Mouse (Mus musculus) lung, embryonic 16.5 days (tissue): ENCODE results near the gene Arhgef1. TPM values are rescaled to one million over a fixed set of nuclear protein-coding genes. Genes with fewer than 3 reads are reported as not detected.

Experiments used
- ATAC-seq: fragments of 200-750 bp; cut with Nextera tagmentation; 2 replicates; pipeline ENCODE4 v1.8.0; 2017; ENCODE audit warnings: low read depth, mild to moderate bottlenecking, moderate library complexity
- H3K27ac ChIP-seq: fragments of 300-500 bp; sonication (generic); 2 replicates; pipeline ENCODE4 v1.5.1; 2014; ENCODE audit warnings: mild to moderate bottlenecking, control low read depth, low read length
- H3K27me3 ChIP-seq: fragments of 300-500 bp; sonication (generic); 2 replicates; pipeline ENCODE4 v1.6.1; 2014; ENCODE audit warnings: low read depth, low read length, mixed read lengths; ENCODE audit not compliant: control insufficient read depth, insufficient read depth
- H3K36me3 ChIP-seq: fragments of 300-500 bp; sonication (generic); 2 replicates; pipeline ENCODE4 v1.6.1; 2014; ENCODE audit warnings: low read length; ENCODE audit not compliant: control insufficient read depth, insufficient read depth
- H3K4me1 ChIP-seq: fragments of 300-500 bp; sonication (generic); replicated peaks from 2 replicates; pipeline ENCODE4 v1.6.1; 2014; ENCODE audit warnings: low read length, mixed read lengths; ENCODE audit not compliant: control insufficient read depth, insufficient read depth
- H3K4me2 ChIP-seq: fragments of 300-500 bp; sonication (generic); 2 replicates; pipeline ENCODE4 v1.6.1; 2014; ENCODE audit warnings: low read depth, low read length, control low read depth
- H3K4me3 ChIP-seq: fragments of 300-500 bp; sonication (generic); 2 replicates; pipeline ENCODE4 v1.5.1; 2014; ENCODE audit warnings: mild to moderate bottlenecking, low read length, control low read depth
- H3K9ac ChIP-seq: fragments of 300-500 bp; sonication (generic); 2 replicates; pipeline ENCODE4 v1.6.1; 2014; ENCODE audit warnings: low read length, control low read depth
- H3K9me3 ChIP-seq: fragments of 300-500 bp; sonication (generic); 2 replicates; pipeline ENCODE4 v1.6.1; 2016; ENCODE audit warnings: low read length; ENCODE audit not compliant: control insufficient read depth
- WGBS: fragments of 180-500 bp; shearing (Covaris S2); extraction: QIAGEN DNeasy Blood & Tissue Kit; methylation state at CpG from one replicate; pipeline ENCODE4 v1.1.7; 2014; 5-methylcytosine and 5-hydroxymethylcytosine counted together
- polyA plus RNA-seq: library from polyadenylated mRNA; unstranded; fragments of >200 nt; fragmentation: Nextera tagmentation; extraction: Ambion mirVana; gene quantifications from 2 replicates; pipeline ENCODE4 v1.2.1, GENCODE M21; 2015

Arhgef1 gene
- 119 and 126 TPM in 2 replicates for polyA plus RNA-seq

DNA sequence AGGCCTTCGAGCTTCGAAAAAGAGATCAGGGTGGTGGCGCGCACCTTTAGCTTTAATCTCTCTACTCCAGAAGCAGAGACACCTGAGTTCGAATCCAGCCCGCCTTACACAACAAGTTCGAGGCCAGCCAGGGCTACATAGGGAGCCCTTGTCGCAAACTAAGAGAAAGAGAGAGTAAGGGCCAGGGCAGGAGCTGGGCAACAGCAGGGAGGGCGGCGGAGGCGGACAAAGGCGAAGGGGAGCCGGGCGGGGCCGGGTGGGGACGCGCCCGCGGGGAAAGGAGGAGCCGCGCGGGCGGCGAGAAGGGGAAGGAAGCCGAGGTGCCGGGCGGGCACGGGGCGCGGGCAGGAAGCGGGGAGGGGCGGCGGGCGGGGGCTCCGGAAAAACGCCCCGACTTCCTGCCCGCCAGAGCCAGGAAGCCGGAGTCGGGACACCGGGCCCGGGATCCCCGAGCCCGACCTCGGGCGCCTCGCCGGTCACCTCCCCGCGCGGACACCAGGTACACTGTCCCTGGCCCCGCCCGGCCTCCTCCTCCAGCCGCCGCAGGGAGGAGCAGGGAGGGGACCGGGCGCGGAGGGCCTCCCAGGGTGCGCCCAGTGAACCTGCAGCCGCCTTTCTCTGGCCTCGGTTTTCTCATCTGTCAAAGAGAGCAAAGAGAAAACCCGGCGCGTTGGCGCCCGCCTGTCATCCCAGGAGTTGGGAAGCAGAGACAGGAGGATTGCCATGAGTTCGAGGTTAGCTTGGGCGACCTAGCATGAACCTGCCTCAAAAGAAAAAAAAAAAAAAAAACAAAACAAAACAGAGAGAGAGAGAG, at the start of gene Arhgef1:
Arhgef1 (plus strand) TSS at position 283 of the 814 bp plus-strand sequence.
- 5% methylated on average over 25 of the region's 68 CpGs for WGBS
- Histone ChIP-seq H3K9ac (peak within 1 kb of the TSS; percentile 91), H3K4me3 (peak within 1 kb of the TSS; percentile 86), H3K36me3 (no peaks in the 10 kb centered on the region), H3K27ac (peak within 1 kb of the TSS; percentile 95), H3K27me3 (no peaks in the 10 kb centered on the region), H3K4me2 (peak within 1 kb of the TSS; percentile 76), H3K9me3 (no peaks in the 10 kb centered on the region), H3K4me1 (peaks cover 36% of the 10 kb centered on the region)
- peak; percentile 29 for ATAC-seq

DNA sequence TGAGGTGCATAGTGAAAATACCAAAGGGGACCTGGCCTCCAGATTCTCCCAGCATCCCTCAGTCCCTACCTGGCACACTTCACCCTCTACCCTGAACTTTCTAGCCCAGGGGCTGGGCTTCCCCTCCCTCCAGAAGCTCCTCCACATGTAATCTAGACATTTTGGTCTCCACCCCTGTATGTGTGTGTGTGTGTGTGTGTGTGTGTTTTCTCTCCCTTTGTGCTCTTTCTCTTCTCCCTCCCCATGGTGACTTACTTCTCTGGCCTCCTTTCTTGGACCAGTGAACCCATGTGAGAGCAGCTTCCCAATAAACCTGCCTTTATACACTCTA, 49.5 kb upstream of the Arhgef1 start:
- ATAC-seq = no peak

GRCm38 (mm10) chr7:24853695-24854094, 49.0 kb upstream of the Arhgef1 start:
- Histone ChIP-seq H3K36me3 (no peaks in the 10 kb centered on the region), H3K27me3 (no peaks in the 10 kb centered on the region), H3K9ac (no peak overlapping the region), H3K27ac (no peak overlapping the region), H3K9me3 (no peaks in the 10 kb centered on the region), H3K4me2 (no peak overlapping the region), H3K4me1 (no peaks in the 10 kb centered on the region), H3K4me3 (no peak overlapping the region)
- no peak for ATAC-seq
- WGBS = 27% methylated on average over 7 of the region's 7 CpGs

More for the DNA sequence above, 49.5 kb upstream of the Arhgef1 start:
- no peak overlapping the region for H3K9ac ChIP-seq
- no peak overlapping the region for H3K27ac ChIP-seq
- H3K4me1 ChIP-seq = no peaks in the 10 kb centered on the region
- H3K4me2 ChIP-seq = no peak overlapping the region
- no peaks in the 10 kb centered on the region for H3K27me3 ChIP-seq
- H3K36me3 ChIP-seq = no peaks in the 10 kb centered on the region
- no peak overlapping the region for H3K4me3 ChIP-seq
- H3K9me3 ChIP-seq = no peaks in the 10 kb centered on the region

DNA sequence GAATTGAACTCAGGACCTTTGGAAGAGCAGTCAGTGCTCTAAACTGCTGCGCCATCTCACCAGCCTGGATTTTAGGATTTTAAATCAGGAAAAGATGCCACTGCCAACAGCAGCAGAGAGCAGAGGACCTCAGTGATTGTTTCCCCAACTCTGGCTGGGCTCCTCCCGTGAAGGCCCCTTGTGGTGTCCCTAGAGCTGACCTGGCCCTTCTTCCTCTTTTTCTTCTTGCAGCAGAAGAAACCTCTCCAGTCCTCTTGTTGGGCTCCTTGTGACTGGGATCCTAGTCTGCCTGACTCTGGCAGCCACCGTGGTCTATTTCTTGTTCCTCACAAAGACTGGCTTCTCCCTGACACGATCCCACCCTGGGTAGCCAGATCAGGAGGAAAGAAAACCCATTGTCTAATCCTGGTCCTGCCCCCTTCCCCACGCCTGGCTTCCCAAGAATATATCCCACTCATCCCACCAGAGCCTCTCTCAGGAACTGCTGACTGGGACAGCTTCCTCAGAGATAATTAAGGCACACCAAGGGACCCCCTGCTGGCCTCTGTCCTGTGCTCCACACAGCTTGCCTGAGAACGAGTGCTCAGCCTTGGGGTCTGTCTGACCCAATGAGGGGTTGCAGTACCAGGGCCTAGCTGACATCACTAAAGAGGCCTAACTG, 46.1 kb upstream of the Arhgef1 start:
- Histone ChIP-seq H3K4me3 (no peak overlapping the region), H3K36me3 (no peaks in the 10 kb centered on the region), H3K4me1 (no peaks in the 10 kb centered on the region), H3K4me2 (no peak overlapping the region), H3K27ac (no peak overlapping the region), H3K27me3 (no peaks in the 10 kb centered on the region), H3K9ac (no peak overlapping the region), H3K9me3 (no peaks in the 10 kb centered on the region)
- no peak for ATAC-seq
- WGBS = 45% methylated on average over 6 of the region's 6 CpGs

DNA sequence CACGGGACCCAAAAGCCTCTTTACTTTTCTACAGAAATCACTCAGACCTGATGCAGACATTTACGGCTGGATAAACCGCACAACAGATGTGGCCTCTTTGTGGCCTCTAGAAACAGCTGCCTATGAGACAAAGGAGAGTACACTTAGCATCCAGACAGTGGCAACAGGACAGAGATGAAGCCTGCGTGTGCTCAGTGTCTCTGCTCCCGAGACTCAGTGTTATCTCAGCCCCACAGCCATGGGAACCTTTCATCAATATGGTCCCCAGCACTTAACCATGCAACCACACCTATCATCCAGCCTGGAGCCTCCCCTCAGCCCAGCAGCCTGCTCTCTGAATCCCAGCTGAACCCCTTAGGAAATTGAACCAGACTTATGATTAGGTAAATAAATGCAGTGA, 43.5 kb upstream of the Arhgef1 start:
- Histone ChIP-seq H3K27ac (no peak overlapping the region), H3K4me1 (no peaks in the 10 kb centered on the region), H3K4me2 (no peak overlapping the region), H3K27me3 (no peaks in the 10 kb centered on the region), H3K36me3 (no peaks in the 10 kb centered on the region), H3K9me3 (no peaks in the 10 kb centered on the region), H3K4me3 (no peak overlapping the region), H3K9ac (no peak overlapping the region)
- 69% methylated on average over 5 of the region's 5 CpGs for WGBS
- ATAC-seq = no peak

GRCm38 (mm10) chr7:24861913-24862312, 40.8 kb upstream of the Arhgef1 start, which contains the start of gene Gm9844:
Gm9844 (plus strand) TSS chr7:24862213.
- Histone ChIP-seq H3K27me3 (no peaks in the 10 kb centered on the region), H3K9ac (no peak within 1 kb of the TSS), H3K4me1 (no peaks in the 10 kb centered on the region), H3K27ac (no peak within 1 kb of the TSS), H3K4me2 (no peak within 1 kb of the TSS), H3K4me3 (no peak within 1 kb of the TSS), H3K9me3 (no peaks in the 10 kb centered on the region), H3K36me3 (no peaks in the 10 kb centered on the region)
- 80% methylated on average over 7 of the region's 7 CpGs for WGBS
- ATAC-seq = no peak

GRCm38 (mm10) chr7:24862853-24863252, 39.9 kb upstream of the Arhgef1 start:
- no peak overlapping the region for H3K4me2 ChIP-seq
- 79% methylated on average over 4 of the region's 4 CpGs for WGBS
- H3K36me3 ChIP-seq = no peaks in the 10 kb centered on the region
- H3K4me1 ChIP-seq = no peaks in the 10 kb centered on the region
- H3K9me3 ChIP-seq = no peaks in the 10 kb centered on the region
- H3K27me3 ChIP-seq = no peaks in the 10 kb centered on the region
- no peak for ATAC-seq
- no peak overlapping the region for H3K27ac ChIP-seq
- no peak overlapping the region for H3K9ac ChIP-seq
- no peak overlapping the region for H3K4me3 ChIP-seq

GRCm38 (mm10) chr7:24864156-24864555, 38.6 kb upstream of the Arhgef1 start:
- no peak overlapping the region for H3K27ac ChIP-seq
- H3K4me1 ChIP-seq = no peaks in the 10 kb centered on the region
- H3K9me3 ChIP-seq = no peaks in the 10 kb centered on the region
- H3K36me3 ChIP-seq = no peaks in the 10 kb centered on the region
- H3K4me2 ChIP-seq = no peak overlapping the region
- no peak overlapping the region for H3K9ac ChIP-seq
- no peak overlapping the region for H3K4me3 ChIP-seq
- 18% methylated on average over 6 of the region's 6 CpGs for whole genome bisulfite sequencing
- no peak for ATAC-seq
- H3K27me3 ChIP-seq = peaks cover 2% of the 10 kb centered on the region; the same call in 1 of the 2 replicates

GRCm38 (mm10) chr7:24869080-24869479, 33.6 kb upstream of the Arhgef1 start:
- peaks cover 5% of the 10 kb centered on the region for H3K9me3 ChIP-seq
- H3K27ac ChIP-seq = no peak overlapping the region
- no peak overlapping the region for H3K4me2 ChIP-seq
- ATAC-seq = no peak
- H3K27me3 ChIP-seq = peaks cover 4% of the 10 kb centered on the region; the same call in 1 of the 2 replicates
- 58% methylated on average over 17 of the region's 17 CpGs for WGBS
- no peaks in the 10 kb centered on the region for H3K36me3 ChIP-seq
- no peaks in the 10 kb centered on the region for H3K4me1 ChIP-seq
- H3K9ac ChIP-seq = no peak overlapping the region
- no peak overlapping the region for H3K4me3 ChIP-seq
